Mouse (Mus musculus) adrenal gland, postnatal 10 days (tissue): ENCODE results near the gene Wnt5a. TPM values are rescaled to one million over a fixed set of nuclear protein-coding genes. Genes with fewer than 3 reads are reported as not detected.

Source experiments
- DNase-seq: peaks from one replicate; pipeline ENCODE4 v3.0.0; 2021; ENCODE audit warnings: mixed read lengths
- total RNA-seq, 2 experiments: library from RNA; stranded (reverse); gene quantifications; 2 replicates each; pipeline ENCODE4 v1.2.3; 2021

Wnt5a gene
- total RNA-seq, 2 experiments from 2014 or later = 18.7 to 24.8 TPM

GRCm38 (mm10) chr14:28508288-28509258 lies 4.0 kb downstream of the Wnt5a start:
- no peak for DNase-seq

- DNase-seq = peak; percentile 56
Measured at GRCm38 (mm10) chr14:28509441-28510340, 5.1 kb downstream of the Wnt5a start.

- DNase-seq = peak; percentile 38
Measured at GRCm38 (mm10) chr14:28510341-28511028, 5.9 kb downstream of the Wnt5a start.

GRCm38 (mm10) chr14:28511029-28511651 lies 6.6 kb downstream of the Wnt5a start:
- DNase-seq = peak; percentile 14

DNA sequence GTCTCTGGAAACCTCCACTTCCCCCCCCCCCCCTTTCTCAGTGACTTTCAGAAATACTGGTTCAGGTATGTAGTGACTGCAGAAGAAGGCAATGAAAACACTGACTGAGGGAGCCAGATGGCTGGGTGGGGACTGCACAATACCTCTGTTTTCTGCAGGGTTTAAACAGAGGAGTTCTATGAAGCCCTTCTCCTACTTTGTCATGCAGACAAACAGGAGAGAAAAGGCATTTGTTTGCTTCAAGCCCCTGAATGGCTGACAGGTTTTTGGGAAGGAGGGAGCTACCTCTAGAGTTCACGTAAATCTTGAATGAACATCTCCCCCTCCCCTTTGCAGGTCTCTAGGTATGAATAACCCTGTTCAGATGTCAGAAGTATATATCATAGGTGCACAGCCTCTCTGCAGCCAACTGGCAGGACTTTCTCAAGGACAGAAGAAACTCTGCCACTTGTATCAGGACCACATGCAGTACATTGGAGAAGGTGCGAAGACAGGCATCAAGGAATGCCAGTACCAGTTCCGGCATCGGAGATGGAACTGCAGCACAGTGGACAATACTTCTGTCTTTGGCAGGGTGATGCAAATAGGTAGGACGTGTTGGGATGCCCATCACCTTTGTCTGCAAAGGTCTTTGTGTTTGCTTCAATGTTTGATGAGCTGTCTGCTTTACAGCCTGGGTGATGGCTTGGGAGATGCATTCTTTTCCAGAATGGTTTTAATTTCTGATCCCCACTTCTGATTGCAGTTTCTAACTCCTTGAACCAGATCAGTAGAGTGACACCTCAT lies 8.4 kb downstream of the Wnt5a start:
- no peak for DNase-seq

- no peak for DNase-seq
Measured at GRCm38 (mm10) chr14:28514171-28514570, 9.6 kb downstream of the Wnt5a start.

- DNase-seq = no peak
Measured at GRCm38 (mm10) chr14:28515331-28515730, 10.8 kb downstream of the Wnt5a start.

- no peak for DNase-seq
Measured at GRCm38 (mm10) chr14:28517631-28518560, 13.3 kb downstream of the Wnt5a start.

DNA sequence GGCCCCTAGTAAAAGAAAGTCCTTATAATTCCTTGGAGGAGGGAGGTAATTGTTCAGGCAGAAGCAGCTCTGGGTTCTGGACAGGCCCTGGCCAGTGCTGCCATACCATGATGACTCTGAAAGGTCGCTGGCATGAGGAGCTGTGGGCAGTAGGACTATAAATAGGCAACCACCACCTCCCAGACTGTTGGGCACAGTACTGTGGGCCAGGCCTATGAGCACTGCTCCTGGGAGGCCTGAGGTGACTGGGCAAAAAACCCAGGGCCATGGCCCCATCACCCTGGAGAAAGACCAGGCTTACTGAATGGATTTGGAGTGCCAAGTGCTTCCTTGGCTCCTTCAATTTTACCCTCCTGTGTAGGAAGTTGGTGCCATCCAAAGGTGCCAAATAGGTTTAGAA lies 16.6 kb downstream of the Wnt5a start:
- DNase-seq = peak; percentile 53

DNA sequence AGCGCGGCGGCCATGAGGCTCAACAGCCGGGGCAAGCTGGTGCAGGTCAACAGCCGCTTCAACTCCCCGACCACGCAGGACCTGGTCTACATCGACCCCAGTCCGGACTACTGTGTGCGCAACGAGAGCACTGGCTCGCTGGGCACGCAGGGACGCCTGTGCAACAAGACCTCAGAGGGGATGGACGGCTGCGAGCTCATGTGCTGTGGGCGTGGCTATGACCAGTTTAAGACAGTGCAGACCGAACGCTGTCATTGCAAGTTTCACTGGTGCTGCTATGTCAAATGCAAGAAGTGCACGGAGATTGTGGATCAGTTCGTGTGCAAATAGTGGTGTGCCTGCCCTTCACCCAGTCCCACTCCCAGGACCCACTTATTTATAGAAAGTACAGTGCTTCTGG lies 18.1 kb downstream of the Wnt5a start:
- DNase-seq = no peak

DNA sequence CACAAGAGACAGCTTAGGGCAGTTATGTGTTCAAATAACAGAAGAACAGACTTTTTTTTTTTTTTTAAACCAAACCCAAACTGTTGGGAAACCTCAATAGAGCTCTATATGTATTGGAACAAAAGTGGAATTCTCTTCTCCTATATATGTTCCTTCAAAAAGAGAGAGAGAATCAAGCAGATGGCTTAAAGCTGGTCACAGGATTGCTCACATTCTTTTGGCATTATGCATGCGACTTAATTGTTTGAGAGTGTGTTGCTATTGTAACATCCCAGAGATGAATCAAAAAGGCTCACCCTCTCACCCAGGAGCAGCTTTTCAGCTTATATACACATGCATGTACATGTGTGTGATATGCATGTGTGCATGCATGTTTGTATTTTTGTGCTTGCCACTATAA lies 21.0 kb downstream of the Wnt5a start:
- no peak for DNase-seq

- DNase-seq = no peak
Measured at GRCm38 (mm10) chr14:28528151-28528685, 23.7 kb downstream of the Wnt5a start.

- DNase-seq = no peak
Measured at GRCm38 (mm10) chr14:28531531-28531930, 27.0 kb downstream of the Wnt5a start.

GRCm38 (mm10) chr14:28532943-28533342 lies 28.4 kb downstream of the Wnt5a start:
- DNase-seq = peak; percentile 14

DNA sequence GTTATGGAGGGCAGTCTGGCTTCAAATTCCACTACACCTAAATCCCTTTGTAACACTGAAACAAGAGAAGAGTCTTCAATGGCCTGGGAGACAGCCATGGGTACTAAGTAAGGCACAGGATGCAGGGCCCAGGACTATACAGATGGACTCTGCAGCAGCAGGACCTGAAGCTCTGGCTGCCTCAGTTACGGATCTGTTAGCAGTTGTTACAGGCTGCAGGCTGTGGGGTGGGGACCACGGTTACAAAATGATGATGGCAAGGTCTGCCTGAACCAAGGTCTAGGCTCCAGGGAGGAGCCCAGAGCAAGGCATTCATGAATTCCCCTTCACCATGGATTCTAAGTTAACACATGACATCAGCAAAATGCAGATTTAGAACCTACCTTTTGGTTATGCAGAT lies 29.3 kb downstream of the Wnt5a start:
- no peak for DNase-seq

- peak; percentile 6 for DNase-seq
Measured at GRCm38 (mm10) chr14:28535814-28536213, 31.3 kb downstream of the Wnt5a start.

GRCm38 (mm10) chr14:28539577-28539976 lies 35.0 kb downstream of the Wnt5a start:
- no peak for DNase-seq

DNA sequence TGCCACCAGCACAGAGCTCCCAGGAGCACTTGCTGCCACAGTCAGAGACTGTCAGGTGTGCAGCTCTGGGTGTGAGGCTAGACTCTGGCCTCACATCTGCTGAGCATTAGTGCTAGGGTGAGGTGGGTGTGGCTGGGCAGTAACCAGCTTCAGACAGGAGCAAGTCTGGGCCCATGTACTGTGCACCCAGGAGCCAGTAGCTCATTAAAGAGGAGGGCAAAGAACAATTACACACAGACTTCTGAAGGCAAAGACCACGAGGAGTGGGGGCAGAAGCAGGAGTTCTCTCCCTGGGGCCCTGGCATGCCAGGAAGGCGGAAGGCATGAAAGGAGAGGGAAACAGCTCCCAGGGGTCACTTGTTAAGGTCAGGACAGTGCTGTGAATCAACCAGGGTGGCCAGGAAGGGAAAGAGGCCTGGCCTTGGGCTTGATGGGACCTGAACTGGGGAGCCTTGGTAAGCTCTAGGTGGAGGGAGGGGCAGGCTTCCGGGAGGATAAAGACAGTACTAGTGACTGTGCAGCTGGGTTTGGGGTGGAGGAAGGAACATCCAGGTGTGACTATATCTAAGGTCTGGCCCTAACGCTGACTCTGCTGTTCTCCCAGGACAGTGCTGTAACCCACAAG lies 37.7 kb downstream of the Wnt5a start:
- DNase-seq = no peak

DNA sequence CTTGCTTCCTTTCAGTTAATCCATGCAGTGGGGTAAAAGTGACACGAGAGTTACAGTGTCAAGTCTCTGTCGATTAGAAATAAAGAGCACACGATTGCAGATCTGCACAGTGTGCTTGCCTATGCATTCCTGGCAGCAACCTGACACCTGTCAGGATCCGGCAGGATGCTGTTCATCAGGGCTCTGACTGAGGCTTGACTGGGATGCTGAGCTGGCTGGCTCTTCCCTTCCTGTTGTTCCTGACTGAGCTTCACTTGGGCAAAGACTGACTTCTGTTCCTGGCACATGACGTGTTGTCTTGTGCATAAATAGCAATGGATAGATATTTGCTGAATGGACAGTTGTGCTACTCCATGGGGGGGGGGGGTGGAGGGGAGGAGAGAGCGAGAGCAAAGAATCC lies 57.3 kb downstream of the Wnt5a start:
- DNase-seq = no peak
